Mouse (Mus musculus) T-cell, adult 2 months (primary cell): ENCODE results near the gene Smcp.

Experiments
- DNase-seq: peaks from one replicate; pipeline ENCODE4 v3.0.0; 2022; ENCODE audit warnings: low spot score

Gene Smcp

GRCm38 (mm10) chr3:92588858-92589257 lies at the start of gene Smcp:
TSS of gene Smcp (minus strand) at chr3:92588997.
- DNase-seq, result no peak

- no peak for DNase-seq
Observed at GRCm38 (mm10) chr3:92638653-92638991, 49.8 kb upstream of the Smcp start.

GRCm38 (mm10) chr3:92637745-92638652 lies 49.2 kb upstream of the Smcp start:
- DNase-seq, result no peak

GRCm38 (mm10) chr3:92621560-92621959 lies 32.8 kb upstream of the Smcp start, which contains the start of gene Lce6a:
TSS of gene Lce6a (minus strand) at chr3:92621660.
- no peak for DNase-seq

GRCm38 (mm10) chr3:92609804-92610203 lies 21.0 kb upstream of the Smcp start:
- no peak for DNase-seq

GRCm38 (mm10) chr3:92607392-92607791 lies 18.6 kb upstream of the Smcp start, which contains the start of gene 2210017I01Rik:
TSS of gene 2210017I01Rik (minus strand) at chr3:92607492.
- no peak for DNase-seq

GRCm38 (mm10) chr3:92602169-92602568 lies 13.4 kb upstream of the Smcp start:
- no peak for DNase-seq

GRCm38 (mm10) chr3:92600456-92600855 lies 11.7 kb upstream of the Smcp start:
- no peak for DNase-seq

GRCm38 (mm10) chr3:92599973-92600372 lies 11.2 kb upstream of the Smcp start:
- DNase-seq, result no peak

- DNase-seq, result no peak
Observed at GRCm38 (mm10) chr3:92598429-92598828, 9.6 kb upstream of the Smcp start.

- DNase-seq, result no peak
Observed at GRCm38 (mm10) chr3:92587190-92587589, 1.6 kb downstream of the Smcp start.

- no peak for DNase-seq
Observed at GRCm38 (mm10) chr3:92585055-92585454, 3.7 kb downstream of the Smcp start.

GRCm38 (mm10) chr3:92583164-92583826 lies 5.5 kb downstream of the Smcp start:
- DNase-seq, result no peak

- no peak for DNase-seq
Observed at GRCm38 (mm10) chr3:92579508-92579907, 9.3 kb downstream of the Smcp start.

- no peak for DNase-seq
Observed at GRCm38 (mm10) chr3:92578652-92579413, 10.0 kb downstream of the Smcp start.

- DNase-seq, result no peak
Observed at GRCm38 (mm10) chr3:92573449-92574041, 15.3 kb downstream of the Smcp start, which contains the start of gene Ivl. TSS of gene Ivl (minus strand) at chr3:92573735.

- no peak for DNase-seq
Observed at GRCm38 (mm10) chr3:92572514-92573155, 16.2 kb downstream of the Smcp start.

GRCm38 (mm10) chr3:92568752-92569151 lies 20.0 kb downstream of the Smcp start:
- DNase-seq, result no peak

- no peak for DNase-seq
Observed at GRCm38 (mm10) chr3:92565418-92565817, 23.4 kb downstream of the Smcp start.

GRCm38 (mm10) chr3:92534411-92534810 lies 54.4 kb downstream of the Smcp start, which contains the start of gene 2310046K23Rik:
TSS of gene 2310046K23Rik (minus strand) at chr3:92534511.
- DNase-seq, result no peak
